Mouse (Mus musculus) liver, embryonic 12.5 days (tissue): ENCODE results near the gene Rhob. TPM values are rescaled to one million over a fixed set of nuclear protein-coding genes. Genes with fewer than 3 reads are reported as not detected.

ENCODE experiments used
- ATAC-seq: fragments of 200-750 bp; cut with Nextera tagmentation; 2 replicates; pipeline ENCODE4 v1.8.0; 2017; ENCODE audit warnings: moderate number of reproducible peaks, mild to moderate bottlenecking, moderate library complexity
- H3K27ac ChIP-seq: fragments of 300-500 bp; sonication (generic); 2 replicates; pipeline ENCODE4 v1.5.1; 2016; ENCODE audit warnings: mild to moderate bottlenecking
- H3K27me3 ChIP-seq: fragments of 300-500 bp; sonication (generic); replicated peaks from 2 replicates; pipeline ENCODE4 v1.6.1; 2016; ENCODE audit warnings: mild to moderate bottlenecking, moderate library complexity
- H3K36me3 ChIP-seq: fragments of 300-500 bp; sonication (generic); 2 replicates; pipeline ENCODE4 v1.6.1; 2016; ENCODE audit warnings: mild to moderate bottlenecking, moderate library complexity
- H3K4me1 ChIP-seq: fragments of 300-500 bp; sonication (generic); 2 replicates; pipeline ENCODE4 v1.6.1; 2016
- H3K4me2 ChIP-seq: fragments of 300-500 bp; sonication (generic); 2 replicates; pipeline ENCODE4 v1.6.1; 2016; ENCODE audit warnings: mild to moderate bottlenecking, moderate library complexity
- H3K4me3 ChIP-seq: fragments of 300-500 bp; sonication (generic); 2 replicates; pipeline ENCODE4 v1.5.1; 2016; ENCODE audit warnings: mild to moderate bottlenecking, moderate library complexity
- H3K9ac ChIP-seq: fragments of 300-500 bp; sonication (generic); 2 replicates; pipeline ENCODE4 v1.6.1; 2016; ENCODE audit warnings: mild to moderate bottlenecking, moderate library complexity
- H3K9me3 ChIP-seq: fragments of 300-500 bp; sonication (generic); replicated peaks from 2 replicates; pipeline ENCODE4 v1.6.1; 2016; ENCODE audit warnings: mild to moderate bottlenecking, moderate library complexity
- WGBS: fragments of 180-500 bp; shearing (Covaris S2); methylation state at CpG from one replicate; pipeline ENCODE4 v1.1.7; 2016; ENCODE audit not compliant: insufficient replicate concordance; 5-methylcytosine and 5-hydroxymethylcytosine counted together
- polyA plus RNA-seq: library from polyadenylated mRNA; unstranded; fragments of >200 nt; fragmentation: Nextera tagmentation; extraction: Ambion mirVana; gene quantifications from 2 replicates; pipeline ENCODE4 v1.2.1, GENCODE M21; 2016

Gene Rhob
- 12.3 and 12.4 TPM in 2 replicates for polyA plus RNA-seq

DNA sequence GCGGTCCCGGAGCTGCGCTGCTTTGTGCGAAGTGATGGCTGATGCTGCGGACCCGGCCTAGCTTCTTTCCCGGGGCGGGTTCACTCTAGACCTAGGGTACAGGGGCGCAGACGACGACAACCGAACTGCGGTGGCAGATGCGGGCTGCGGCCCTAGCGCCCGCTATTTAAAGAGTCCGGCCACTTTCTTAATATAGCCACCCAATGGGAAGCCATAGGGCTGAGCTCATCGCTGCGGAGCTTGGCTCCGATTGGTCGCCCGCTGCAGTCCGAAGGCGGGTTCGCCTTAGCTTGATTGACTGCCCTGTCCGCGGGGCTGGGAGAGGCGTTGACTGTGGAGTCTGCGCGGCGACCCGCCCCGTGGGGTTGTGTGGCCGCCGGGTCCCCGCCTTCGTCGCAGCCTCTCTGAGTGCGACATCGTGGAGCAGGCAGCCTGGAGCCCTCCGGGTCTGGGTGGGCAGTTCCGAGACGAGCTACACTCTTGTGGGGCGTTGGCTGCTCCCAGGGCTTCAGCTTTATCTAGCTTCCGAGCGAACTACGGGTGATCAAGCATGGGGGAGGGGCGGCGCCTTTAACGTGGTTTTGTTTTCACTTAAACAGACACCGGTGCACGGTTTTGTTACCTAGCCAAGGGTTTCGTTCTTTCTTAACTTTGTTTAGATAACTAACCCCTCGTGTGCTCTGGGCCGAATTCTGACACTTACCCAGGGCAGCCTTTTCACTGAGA lies at the start of gene Rhob:
Rhob (minus strand) TSS at position 139 of the 726 bp plus-strand sequence.
- peak within 1 kb of the TSS; percentile 87 for H3K9ac ChIP-seq
- H3K27ac ChIP-seq, result peak within 1 kb of the TSS; percentile 88
- H3K27me3 ChIP-seq, result peaks cover 18% of the 10 kb centered on the region
- ATAC-seq, result peak; percentile 96
- peaks cover 44% of the 10 kb centered on the region for H3K4me1 ChIP-seq
- H3K4me2 ChIP-seq, result peak within 1 kb of the TSS; percentile 98
- under 1% methylated on average over 54 of the region's 56 CpGs for WGBS
- H3K36me3 ChIP-seq, result no peaks in the 10 kb centered on the region
- H3K4me3 ChIP-seq, result peak within 1 kb of the TSS; percentile 75
- no peaks in the 10 kb centered on the region for H3K9me3 ChIP-seq

DNA sequence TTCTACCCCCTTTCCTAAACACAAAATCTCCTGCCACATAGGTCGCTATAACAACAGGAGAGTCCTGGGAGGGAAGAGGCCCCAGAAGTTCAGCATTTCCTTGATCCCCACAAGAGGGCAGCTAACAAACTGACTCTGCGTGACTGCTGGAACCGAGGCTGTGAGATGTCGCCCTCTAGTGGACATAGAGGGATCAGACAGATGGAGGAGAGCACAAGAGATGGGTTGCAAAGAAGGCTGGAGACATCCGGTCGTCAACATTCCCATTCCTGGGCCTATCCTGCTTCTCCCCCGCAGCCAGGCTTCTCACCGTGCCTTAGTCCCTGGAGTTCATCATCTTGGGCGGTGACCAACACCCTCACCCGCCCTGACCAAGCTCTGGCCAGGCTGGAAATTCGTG lies 47.5 kb upstream of the Rhob start:
- Histone ChIP-seq H3K9me3 (no peaks in the 10 kb centered on the region), H3K27ac (no peak overlapping the region), H3K4me1 (peaks cover 7% of the 10 kb centered on the region; the same call in 1 of the 2 replicates), H3K9ac (no peak overlapping the region), H3K4me2 (no peak overlapping the region), H3K27me3 (no peaks in the 10 kb centered on the region), H3K4me3 (no peak overlapping the region), H3K36me3 (no peaks in the 10 kb centered on the region)
- WGBS, result 8% methylated on average over 11 of the region's 11 CpGs
- peak; percentile 44; the same call in 1 of the 2 replicates for ATAC-seq

DNA sequence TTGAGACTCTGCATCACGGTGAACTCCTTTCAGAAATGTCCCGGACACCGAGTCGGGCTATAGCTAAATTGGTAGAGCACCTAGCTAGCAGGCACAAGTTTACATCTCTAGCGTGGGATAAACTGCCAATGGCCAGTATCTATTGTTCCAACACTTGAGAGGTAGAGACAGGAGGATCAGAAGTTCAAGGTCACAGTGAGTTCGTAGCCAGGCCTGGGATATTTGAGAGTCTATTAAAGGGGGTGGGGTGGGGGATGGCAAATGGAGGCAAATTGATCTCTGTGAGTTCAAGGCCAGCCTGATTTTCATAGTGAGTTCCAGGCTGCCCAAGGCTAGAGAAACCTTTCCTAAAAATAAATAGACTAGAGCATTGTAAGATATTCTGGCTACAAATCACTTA lies 47.0 kb upstream of the Rhob start:
- H3K9me3 ChIP-seq, result no peaks in the 10 kb centered on the region
- peaks cover 7% of the 10 kb centered on the region; the same call in 1 of the 2 replicates for H3K4me1 ChIP-seq
- no peaks in the 10 kb centered on the region for H3K27me3 ChIP-seq
- H3K4me2 ChIP-seq, result no peak overlapping the region
- H3K36me3 ChIP-seq, result no peaks in the 10 kb centered on the region
- no peak overlapping the region for H3K4me3 ChIP-seq
- H3K27ac ChIP-seq, result no peak overlapping the region
- 68% methylated on average over 6 of the region's 6 CpGs for WGBS
- no peak for ATAC-seq
- H3K9ac ChIP-seq, result no peak overlapping the region

DNA sequence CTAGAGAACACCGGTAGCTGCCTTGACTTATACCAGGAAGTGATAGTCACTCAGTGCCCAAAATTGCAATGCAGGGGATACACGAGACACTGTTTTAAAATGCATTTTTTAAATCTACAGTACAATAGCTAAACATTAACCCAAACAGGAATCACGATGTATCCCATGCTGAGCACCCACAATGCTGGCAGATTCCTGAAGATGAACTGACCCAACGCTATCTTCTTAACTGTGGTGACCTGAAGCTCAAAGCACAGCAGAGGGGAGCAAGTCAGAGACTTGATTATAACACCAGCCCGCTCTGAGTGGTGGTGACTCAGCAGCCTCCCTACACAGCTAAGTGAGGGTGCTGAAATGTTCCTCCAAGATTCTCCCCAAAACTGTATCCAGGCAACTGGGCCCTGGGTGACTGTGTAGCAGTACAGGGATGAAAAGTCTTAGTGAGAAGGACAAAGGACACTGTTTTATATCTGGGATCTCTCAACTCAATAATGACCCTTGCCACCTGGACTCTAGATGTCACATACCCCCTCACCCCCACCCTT lies 45.3 kb upstream of the Rhob start:
- Histone ChIP-seq H3K9ac (no peak overlapping the region), H3K27me3 (no peaks in the 10 kb centered on the region), H3K27ac (no peak overlapping the region), H3K4me1 (peaks cover 7% of the 10 kb centered on the region; the same call in 1 of the 2 replicates), H3K4me3 (no peak overlapping the region), H3K9me3 (no peaks in the 10 kb centered on the region), H3K36me3 (no peaks in the 10 kb centered on the region), H3K4me2 (no peak overlapping the region)
- ATAC-seq, result no peak
- WGBS, result 63% methylated on average over 5 of the region's 5 CpGs

GRCm38 (mm10) chr12:8542371-8542770 lies 42.6 kb upstream of the Rhob start:
- Histone ChIP-seq H3K36me3 (no peaks in the 10 kb centered on the region), H3K4me3 (no peak overlapping the region), H3K9me3 (no peaks in the 10 kb centered on the region), H3K4me2 (no peak overlapping the region), H3K4me1 (peaks cover under 1% of the 10 kb centered on the region; the same call in 1 of the 2 replicates), H3K27ac (no peak overlapping the region), H3K27me3 (no peaks in the 10 kb centered on the region), H3K9ac (no peak overlapping the region)
- no peak for ATAC-seq
- WGBS, result 73% methylated on average over 4 of the region's 4 CpGs

- H3K27ac ChIP-seq, result no peak overlapping the region
- no peak overlapping the region for H3K4me3 ChIP-seq
- no peaks in the 10 kb centered on the region for H3K4me1 ChIP-seq
- ATAC-seq, result no peak
- no peak overlapping the region for H3K4me2 ChIP-seq
- WGBS, result 64% methylated on average over 13 of the region's 13 CpGs
- H3K9ac ChIP-seq, result no peak overlapping the region
- no peaks in the 10 kb centered on the region for H3K36me3 ChIP-seq
- no peaks in the 10 kb centered on the region for H3K27me3 ChIP-seq
- no peaks in the 10 kb centered on the region for H3K9me3 ChIP-seq
Measured at GRCm38 (mm10) chr12:8539471-8539870, 39.7 kb upstream of the Rhob start.

GRCm38 (mm10) chr12:8537291-8537690 lies 37.5 kb upstream of the Rhob start:
- no peaks in the 10 kb centered on the region for H3K27me3 ChIP-seq
- no peaks in the 10 kb centered on the region for H3K36me3 ChIP-seq
- H3K4me1 ChIP-seq, result no peaks in the 10 kb centered on the region
- no peak overlapping the region for H3K9ac ChIP-seq
- ATAC-seq, result no peak
- H3K27ac ChIP-seq, result no peak overlapping the region
- no peak overlapping the region for H3K4me3 ChIP-seq
- H3K4me2 ChIP-seq, result no peak overlapping the region
- H3K9me3 ChIP-seq, result no peaks in the 10 kb centered on the region
- 59% methylated on average over 5 of the region's 5 CpGs for WGBS

DNA sequence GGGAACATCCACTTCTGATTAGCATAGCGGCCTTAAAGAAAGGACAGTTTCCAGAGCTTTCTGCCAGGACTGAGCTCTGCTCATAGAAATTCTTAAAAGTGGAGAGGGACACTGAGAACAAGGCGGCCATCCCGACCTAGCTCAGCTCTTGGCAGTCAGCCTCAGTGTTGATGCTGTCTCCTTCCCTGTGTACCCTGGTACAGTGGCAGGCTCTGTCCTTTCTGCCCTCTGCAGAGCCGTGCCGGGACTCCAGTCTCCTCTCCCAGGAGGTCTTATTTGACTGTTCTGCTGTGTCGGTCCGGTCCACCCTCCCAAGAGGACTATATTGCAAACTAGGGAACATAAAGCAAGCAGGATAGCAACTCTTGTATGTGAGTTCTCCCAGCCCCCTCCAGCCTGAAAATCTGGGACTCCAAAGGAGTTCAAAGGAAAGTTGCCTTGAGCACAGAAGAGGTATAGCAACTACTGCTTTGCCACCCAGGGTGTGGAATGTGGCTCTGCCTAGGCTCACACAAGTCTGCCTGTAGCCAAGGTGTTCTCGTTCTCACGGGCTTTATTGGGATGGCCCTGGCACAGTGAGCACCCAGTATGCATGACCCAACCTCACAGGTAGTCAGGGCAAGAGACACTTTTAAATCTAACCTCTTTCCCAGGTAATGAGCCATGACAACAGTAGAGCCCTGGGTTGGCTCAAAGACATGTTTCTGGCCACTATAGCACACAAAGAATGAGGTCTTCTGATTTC lies 36.6 kb upstream of the Rhob start:
- Histone ChIP-seq H3K27ac (no peak overlapping the region), H3K4me3 (no peak overlapping the region), H3K27me3 (no peaks in the 10 kb centered on the region), H3K4me2 (no peak overlapping the region), H3K36me3 (no peaks in the 10 kb centered on the region), H3K4me1 (no peaks in the 10 kb centered on the region), H3K9ac (no peak overlapping the region), H3K9me3 (no peaks in the 10 kb centered on the region)
- 64% methylated on average over 9 of the region's 9 CpGs for WGBS
- no peak for ATAC-seq

GRCm38 (mm10) chr12:8535596-8535995 lies 35.8 kb upstream of the Rhob start:
- Histone ChIP-seq H3K27ac (no peak overlapping the region), H3K36me3 (no peaks in the 10 kb centered on the region), H3K4me2 (no peak overlapping the region), H3K9ac (no peak overlapping the region), H3K27me3 (no peaks in the 10 kb centered on the region), H3K4me1 (no peaks in the 10 kb centered on the region), H3K4me3 (no peak overlapping the region), H3K9me3 (no peaks in the 10 kb centered on the region)
- no peak for ATAC-seq
- WGBS, result 67% methylated on average over 7 of the region's 7 CpGs

DNA sequence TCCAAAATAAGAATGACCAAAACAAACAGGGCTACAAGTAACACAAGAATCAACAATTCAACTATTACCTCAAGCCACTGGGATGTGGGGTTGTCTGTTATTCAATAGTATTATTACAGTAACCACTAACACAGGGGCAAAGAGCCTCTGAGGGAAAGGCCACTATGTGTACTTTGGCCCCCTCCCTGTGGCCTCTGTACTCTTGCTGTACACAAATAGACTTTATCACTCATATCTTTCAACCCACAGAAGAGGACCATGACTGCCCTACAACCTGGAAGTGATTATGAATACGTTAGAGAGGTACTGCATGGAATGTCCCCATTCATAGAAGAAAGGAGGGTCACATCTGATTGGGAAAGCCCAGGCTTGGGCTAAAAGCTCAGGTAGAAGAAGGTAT lies 35.1 kb upstream of the Rhob start:
- Histone ChIP-seq H3K4me3 (no peak overlapping the region), H3K4me1 (no peaks in the 10 kb centered on the region), H3K9ac (no peak overlapping the region), H3K4me2 (no peak overlapping the region), H3K36me3 (no peaks in the 10 kb centered on the region), H3K27ac (no peak overlapping the region), H3K9me3 (no peaks in the 10 kb centered on the region), H3K27me3 (no peaks in the 10 kb centered on the region)
- ATAC-seq, result no peak
- 29% methylated on average over 1 of the region's 1 CpGs for whole genome bisulfite sequencing

DNA sequence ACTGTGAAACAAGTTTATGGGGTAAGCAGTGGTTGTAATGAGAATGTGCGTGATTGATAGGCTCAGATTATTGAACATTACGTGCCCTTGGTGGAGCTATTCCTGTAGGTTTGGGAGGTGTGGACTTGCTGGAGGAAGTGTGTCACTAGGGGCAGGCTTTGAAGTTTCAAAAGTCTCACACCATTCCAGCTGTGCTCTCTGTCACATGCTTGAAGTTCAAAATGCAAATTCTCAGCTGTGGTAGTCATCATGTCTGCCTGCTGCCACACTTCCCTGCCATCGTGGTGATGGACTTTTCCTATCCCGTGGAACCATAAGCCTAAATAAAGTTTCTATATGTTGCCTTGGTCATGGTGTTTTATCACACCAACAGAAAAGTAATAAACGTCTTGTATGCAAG lies 28.0 kb upstream of the Rhob start:
- Histone ChIP-seq H3K27ac (no peak overlapping the region), H3K9ac (no peak overlapping the region), H3K4me1 (no peaks in the 10 kb centered on the region), H3K4me3 (no peak overlapping the region), H3K36me3 (no peaks in the 10 kb centered on the region), H3K4me2 (no peak overlapping the region), H3K9me3 (no peaks in the 10 kb centered on the region), H3K27me3 (no peaks in the 10 kb centered on the region)
- whole genome bisulfite sequencing, result 60% methylated on average over 5 of the region's 5 CpGs
- ATAC-seq, result no peak

DNA sequence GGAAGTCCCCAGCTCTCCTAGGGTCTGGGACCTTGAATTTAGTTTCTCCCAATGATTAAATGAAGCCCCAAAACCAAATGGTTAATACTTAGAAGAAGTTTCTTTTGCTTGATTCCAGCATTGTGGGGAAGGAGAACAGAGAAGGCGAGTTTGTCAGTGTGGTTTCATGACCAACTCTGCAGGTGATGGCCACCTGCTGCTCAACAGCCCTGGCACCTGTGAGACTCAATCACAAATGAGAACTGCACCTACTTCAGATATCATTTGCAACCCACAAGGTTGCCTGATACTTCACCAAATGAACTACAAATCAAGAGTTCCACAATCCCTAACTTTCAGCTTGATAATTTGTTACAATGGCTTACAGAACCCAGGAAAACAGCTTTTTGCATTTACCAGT lies 27.4 kb upstream of the Rhob start:
- WGBS, result 55% methylated on average over 1 of the region's 1 CpGs
- H3K4me3 ChIP-seq, result no peak overlapping the region
- H3K36me3 ChIP-seq, result no peaks in the 10 kb centered on the region
- H3K27ac ChIP-seq, result no peak overlapping the region
- H3K4me1 ChIP-seq, result peaks cover under 1% of the 10 kb centered on the region; the same call in 1 of the 2 replicates
- no peak overlapping the region for H3K4me2 ChIP-seq
- no peak overlapping the region for H3K9ac ChIP-seq
- no peaks in the 10 kb centered on the region for H3K9me3 ChIP-seq
- H3K27me3 ChIP-seq, result no peaks in the 10 kb centered on the region
- ATAC-seq, result no peak
